Mouse (Mus musculus): ENCODE data around the gene Pclaf. TPM values are rescaled to one million over a fixed set of nuclear protein-coding genes. Genes with fewer than 3 reads are reported as not detected.
A peak's percentile ranks its signal among the peaks of the same experiment; 100 is the strongest.

Pclaf gene
- total RNA-seq (2015) (90.5 and 107 TPM in 2 replicates), total RNA-seq (2017) (256 and 269 TPM in 2 replicates)

- ATAC-seq (replicated peaks; ENCODE audit: poor library complexity): peak; percentile 97
These were observed at the start of gene Pclaf for GRCm38 (mm10) chr9:65890143-65890628. Gene Pclaf, plus strand, starts transcription at chr9:65890237.

GRCm38 (mm10) chr9:65844421-65845165 lies 45.4 kb upstream of the Pclaf start:
- peak; percentile 76 for ATAC-seq (replicated peaks; ENCODE audit: poor library complexity)

GRCm38 (mm10) chr9:65848154-65848553 lies 41.9 kb upstream of the Pclaf start:
- ATAC-seq (replicated peaks; ENCODE audit: poor library complexity): peak; percentile 81

- 0 out of 2 replicates have a peak, but pooled peaks have one; percentile 45 for ATAC-seq (replicated peaks; ENCODE audit: poor library complexity)
These were observed 39.8 kb upstream of the Pclaf start for GRCm38 (mm10) chr9:65850203-65850602.

- ATAC-seq (replicated peaks; ENCODE audit: poor library complexity): no peak
These were observed 30.4 kb upstream of the Pclaf start for GRCm38 (mm10) chr9:65859656-65860055.

- ATAC-seq (replicated peaks; ENCODE audit: poor library complexity): peak; percentile 100
These were observed 5.3 kb upstream of the Pclaf start for GRCm38 (mm10) chr9:65884564-65885315.

- 0 out of 2 replicates have a peak, but pooled peaks have one; percentile 16 for ATAC-seq (replicated peaks; ENCODE audit: poor library complexity)
These were observed 1.1 kb downstream of the Pclaf start for GRCm38 (mm10) chr9:65891126-65891525.

- ATAC-seq (replicated peaks; ENCODE audit: poor library complexity): no peak
These were observed 6.9 kb downstream of the Pclaf start for GRCm38 (mm10) chr9:65896977-65897376.

GRCm38 (mm10) chr9:65902879-65903278 lies 12.8 kb downstream of the Pclaf start:
- ATAC-seq (replicated peaks; ENCODE audit: poor library complexity): no peak

GRCm38 (mm10) chr9:65903419-65903818 lies 13.4 kb downstream of the Pclaf start:
- peak; percentile 70 for ATAC-seq (replicated peaks; ENCODE audit: poor library complexity)

GRCm38 (mm10) chr9:65908394-65909300 lies 18.6 kb downstream of the Pclaf start, which contains the start of the genes Trip4 and Csnk1g1:
Gene Trip4, minus strand, starts transcription at chr9:65908794.
Gene Csnk1g1, plus strand, starts transcription at chr9:65908924.
- ATAC-seq (replicated peaks; ENCODE audit: poor library complexity): peak; percentile 98

- peak; percentile 38 for ATAC-seq (replicated peaks; ENCODE audit: poor library complexity)
These were observed 19.3 kb downstream of the Pclaf start for GRCm38 (mm10) chr9:65909301-65909801.

GRCm38 (mm10) chr9:65909837-65910236 lies 19.8 kb downstream of the Pclaf start:
- ATAC-seq (replicated peaks; ENCODE audit: poor library complexity): no peak

GRCm38 (mm10) chr9:65913976-65914375 lies 23.9 kb downstream of the Pclaf start:
- no peak for ATAC-seq (replicated peaks; ENCODE audit: poor library complexity)

- peak; percentile 34; the same call in 1 of the 2 replicates for ATAC-seq (replicated peaks; ENCODE audit: poor library complexity)
These were observed 27.0 kb downstream of the Pclaf start for GRCm38 (mm10) chr9:65917015-65917414.

GRCm38 (mm10) chr9:65928456-65928855 lies 38.4 kb downstream of the Pclaf start:
- no peak for ATAC-seq (replicated peaks; ENCODE audit: poor library complexity)

GRCm38 (mm10) chr9:65929826-65930225 lies 39.8 kb downstream of the Pclaf start:
- no peak for ATAC-seq (replicated peaks; ENCODE audit: poor library complexity)

GRCm38 (mm10) chr9:65937566-65937965 lies 47.5 kb downstream of the Pclaf start:
- ATAC-seq (replicated peaks; ENCODE audit: poor library complexity): no peak

- ATAC-seq (replicated peaks; ENCODE audit: poor library complexity): no peak
These were observed 61.1 kb downstream of the Pclaf start for GRCm38 (mm10) chr9:65951082-65951587.

Measured in megakaryocyte progenitor cell, adult 5-6 weeks (primary cell).